Mouse (Mus musculus) liver, embryonic 14.5 days (tissue): ENCODE results near the gene Sltm. TPM values are rescaled to one million over a fixed set of nuclear protein-coding genes. Genes with fewer than 3 reads are reported as not detected.

Source experiments
- ATAC-seq: fragments of 200-750 bp; cut with Nextera tagmentation; 2 replicates; pipeline ENCODE4 v1.8.0; 2017; ENCODE audit warnings: moderate number of reproducible peaks, mild to moderate bottlenecking, moderate library complexity; ENCODE audit not compliant: insufficient read depth
- DNase-seq, 3 experiments: peaks; one replicate each; pipeline ENCODE4 v3.0.0-alpha.2; 2012 to 2013; ENCODE audit warnings: low read depth in 3 of 3, low spot score in 3 of 3
- H3K27ac ChIP-seq: fragments of 300-500 bp; sonication (generic); 2 replicates; pipeline ENCODE4 v1.5.1; 2014; ENCODE audit warnings: moderate library complexity, mild to moderate bottlenecking, control low read depth, inconsistent platforms
- H3K27me3 ChIP-seq: fragments of 300-500 bp; sonication (generic); 2 replicates; pipeline ENCODE4 v1.6.1; 2014; ENCODE audit warnings: mild to moderate bottlenecking, low read length, moderate library complexity; ENCODE audit not compliant: control insufficient read depth, insufficient read depth
- H3K36me3 ChIP-seq: fragments of 300-500 bp; sonication (generic); replicated peaks from 2 replicates; pipeline ENCODE4 v1.6.1; 2014; ENCODE audit warnings: low read depth; ENCODE audit not compliant: control insufficient read depth, insufficient read depth
- H3K4me1 ChIP-seq, 2 experiments: fragments of 200-500 bp in 1 of 2; fragments of 300-500 bp in 1 of 2; sonication (generic) in 1 of 2; replicated peaks; 2 replicates each; pipeline ENCODE4 v1.6.1; 2012 to 2014; ENCODE audit warnings: antibody characterized with exemption in 1 of 2, inconsistent platforms in 1 of 2, low read length in 1 of 2; ENCODE audit not compliant: control insufficient read depth in 2 of 2, insufficient read depth in 2 of 2
- H3K4me2 ChIP-seq: fragments of 300-500 bp; sonication (generic); 2 replicates; pipeline ENCODE4 v1.6.1; 2014; ENCODE audit warnings: low read depth, mild to moderate bottlenecking, control low read depth, moderate library complexity
- H3K4me3 ChIP-seq, 2 experiments: fragments of 200-500 bp in 1 of 2; fragments of 300-500 bp in 1 of 2; sonication (generic) in 1 of 2; 2 replicates each; pipeline ENCODE4 v1.5.1; 2012 to 2014; ENCODE audit warnings: low read depth in 2 of 2, low read length in 2 of 2, mild to moderate bottlenecking in 2 of 2, control low read depth in 1 of 2, inconsistent platforms in 1 of 2, moderate library complexity in 1 of 2; ENCODE audit not compliant: insufficient read depth in 1 of 2
- H3K9ac ChIP-seq: fragments of 300-500 bp; sonication (generic); replicated peaks from 2 replicates; pipeline ENCODE4 v1.6.1; 2014; ENCODE audit warnings: mild to moderate bottlenecking, control low read depth, moderate library complexity
- H3K9me3 ChIP-seq: fragments of 300-500 bp; sonication (generic); 2 replicates; pipeline ENCODE4 v1.6.1; 2016; ENCODE audit warnings: low read length, mixed read lengths; ENCODE audit not compliant: control insufficient read depth
- CTCF ChIP-seq: IDR thresholded peaks from 2 replicates; pipeline ENCODE4 v1.5.1; 2016; ENCODE audit warnings: antibody characterized with exemption, low read depth, control low read depth
- EP300 ChIP-seq: IDR thresholded peaks from 2 replicates; pipeline ENCODE4 v1.6.1; 2016; ENCODE audit warnings: antibody characterized with exemption, low read depth
- WGBS: fragments of 180-500 bp; shearing (Covaris S2); extraction: QIAGEN DNeasy Blood & Tissue Kit; methylation state at CpG from one replicate; pipeline ENCODE4 v1.1.7; 2014; ENCODE audit not compliant: insufficient replicate concordance; 5-methylcytosine and 5-hydroxymethylcytosine counted together
- polyA plus RNA-seq, 2 experiments: library from polyadenylated mRNA; depleted of rRNA in 1 of 2; stranded (reverse) in 1 of 2; unstranded in 1 of 2; fragments of >200 nt; fragmentation: Nextera tagmentation in 1 of 2; extraction: Ambion mirVana in 1 of 2; gene quantifications; 2 replicates each; pipeline versions ENCODE4 v1.2.1 to v1.2.3; 2012 to 2014

Sltm gene
- polyA plus RNA-seq, 2 experiments: 12.7 to 17.2 TPM

GRCm38 (mm10) chr9:70562825-70563224 is 20.3 kb downstream of the Sltm start:
- no peak overlapping the region for H3K27ac ChIP-seq
- TF ChIP-seq CTCF (no peak), EP300 (no peak)
- no peak overlapping the region for H3K9ac ChIP-seq
- no peaks in the 10 kb centered on the region for H3K27me3 ChIP-seq
- 78% methylated on average over 3 of the region's 3 CpGs for WGBS
- ATAC-seq (no peak), DNase-seq (no peak)
- no peaks in the 10 kb centered on the region for H3K4me1 ChIP-seq
- H3K36me3 ChIP-seq: no peaks in the 10 kb centered on the region; the same call in 1 of the 2 replicates
- no peaks in the 10 kb centered on the region for H3K9me3 ChIP-seq
- H3K4me2 ChIP-seq: no peak overlapping the region
- no peak overlapping the region for H3K4me3 ChIP-seq

GRCm38 (mm10) chr9:70567651-70568050 is 25.1 kb downstream of the Sltm start:
- no peak for TF ChIP-seq CTCF
- TF ChIP-seq EP300: no peak
- no peak overlapping the region for H3K9ac ChIP-seq
- no peak overlapping the region for H3K4me3 ChIP-seq
- H3K36me3 ChIP-seq: no peaks in the 10 kb centered on the region
- no peaks in the 10 kb centered on the region for H3K27me3 ChIP-seq
- no peak for DNase-seq
- H3K4me1 ChIP-seq: no peaks in the 10 kb centered on the region
- no peak overlapping the region for H3K4me2 ChIP-seq
- H3K9me3 ChIP-seq: no peaks in the 10 kb centered on the region
- ATAC-seq: no peak
- WGBS: 70% methylated on average over 5 of the region's 5 CpGs
- no peak overlapping the region for H3K27ac ChIP-seq

- Histone ChIP-seq H3K4me2 (no peak overlapping the region), H3K27ac (no peak overlapping the region), H3K4me3 (no peak overlapping the region), H3K4me1 (no peaks in the 10 kb centered on the region), H3K9me3 (no peaks in the 10 kb centered on the region), H3K27me3 (no peaks in the 10 kb centered on the region), H3K9ac (no peak overlapping the region), H3K36me3 (peaks cover 9% of the 10 kb centered on the region)
- WGBS: 86% methylated on average over 8 of the region's 8 CpGs
- no peak for TF ChIP-seq CTCF
- TF ChIP-seq EP300: no peak
- no peak for DNase-seq
- no peak for ATAC-seq
These were observed 27.8 kb downstream of the Sltm start for GRCm38 (mm10) chr9:70570351-70570750.

GRCm38 (mm10) chr9:70578123-70578522 is 35.6 kb downstream of the Sltm start:
- TF ChIP-seq CTCF (no peak), EP300 (no peak)
- Histone ChIP-seq H3K9ac (no peak overlapping the region), H3K4me1 (no peaks in the 10 kb centered on the region), H3K4me2 (no peak overlapping the region), H3K9me3 (no peaks in the 10 kb centered on the region), H3K27ac (no peak overlapping the region), H3K36me3 (peaks cover 42% of the 10 kb centered on the region), H3K4me3 (no peak overlapping the region), H3K27me3 (no peaks in the 10 kb centered on the region)
- ATAC-seq (no peak), DNase-seq (no peak)
- WGBS: 66% methylated on average over 2 of the region's 2 CpGs

- H3K36me3 ChIP-seq: peaks cover 49% of the 10 kb centered on the region
- TF ChIP-seq CTCF: no peak
- TF ChIP-seq EP300: no peak
- no peak for ATAC-seq
- no peaks in the 10 kb centered on the region for H3K27me3 ChIP-seq
- H3K27ac ChIP-seq: no peak overlapping the region
- no peak overlapping the region for H3K9ac ChIP-seq
- WGBS: 68% methylated on average over 5 of the region's 5 CpGs
- 0 out of 4 replicates have a peak, but pooled peaks cover 0 to 3% of the 10 kb centered on the region in 2 experiments for H3K4me1 ChIP-seq
- no peak overlapping the region for H3K4me3 ChIP-seq
- DNase-seq: no peak
- no peak overlapping the region for H3K4me2 ChIP-seq
- no peaks in the 10 kb centered on the region for H3K9me3 ChIP-seq
These were observed 38.4 kb downstream of the Sltm start for GRCm38 (mm10) chr9:70580956-70581355.
